Mouse (Mus musculus) adrenal gland, adult 8-10 months (tissue): Measurements from ENCODE around the gene Clic3. TPM values are rescaled to one million over a fixed set of nuclear protein-coding genes. Genes with fewer than 3 reads are reported as not detected.

Source experiments
- microRNA-seq, 2 experiments: library from miRNA; unstranded; fragments of <30 nt; microRNA quantifications; one replicate each; pipeline ENCODE4 v1.2.0; 2022
- total RNA-seq, 4 experiments: library from RNA; stranded (reverse); gene quantifications; 2 replicates each; pipeline ENCODE4 v1.2.4; 2022

Gene Clic3
- total RNA-seq, 4 experiments from 2014 or later: not detected

Small RNA genes lying within 50 kb of the gene (microRNA-seq; reads per million reads assigned to microRNA genes)
- gene Mir3087: 0 to 0.34 reads per million in 2 experiments

Other genes with a start within 250 kb of the Clic3 start
- 10 to 100 TPM; 59.6 to 74.9 (median 68.6) TPM for gene Nelfb, start 245.3 kb upstream of the Clic3 start, total RNA-seq
- not detected for gene Stpg3, start 242.2 kb upstream of the Clic3 start, total RNA-seq
- gene Fam166a, start 238.1 kb upstream of the Clic3 start, total RNA-seq: under 1 TPM in 1 of 4 experiments, not detected in 3; 0.27 TPM
- gene Tubb4b, start 232.1 kb upstream of the Clic3 start, total RNA-seq: 100 to 1,000 TPM; 150 to 307 (median 222) TPM
- gene Slc34a3, start 222.5 kb upstream of the Clic3 start, total RNA-seq: not detected
- not detected for gene Rnf224, start 220.1 kb upstream of the Clic3 start, total RNA-seq
- gene Rnf208, start 214.6 kb upstream of the Clic3 start, total RNA-seq: 10 to 100 TPM; 10.3 to 18.0 (median 12.3) TPM
- not detected for gene Cysrt1, start 214.4 kb upstream of the Clic3 start, total RNA-seq
- gene AL732309.1, start 210.0 kb upstream of the Clic3 start, total RNA-seq: 1 to 10 TPM; 2.2 to 8.9 (median 6.1) TPM
- 10 to 100 TPM; 28.4 to 43.0 (median 31.5) TPM for gene Tmem203, start 201.4 kb upstream of the Clic3 start, total RNA-seq
- 10 to 100 TPM; 10.3 to 14.5 (median 11.1) TPM for gene Tprn, start 194.2 kb upstream of the Clic3 start, total RNA-seq
- gene Ssna1, start 184.4 kb upstream of the Clic3 start, total RNA-seq: 10 to 100 TPM; 44.4 to 48.7 (median 47.0) TPM
- gene Anapc2, start 184.4 kb upstream of the Clic3 start, total RNA-seq: 100 to 1,000 TPM in 3 of 4 experiments, 10 to 100 TPM in 1; 94.6 to 118 (median 102) TPM
- not detected for gene Tmem210, start 168.7 kb upstream of the Clic3 start, total RNA-seq
- not detected for gene Lrrc26, start 166.9 kb upstream of the Clic3 start, total RNA-seq
- gene Grin1, start 137.7 kb upstream of the Clic3 start, total RNA-seq: 10 to 100 TPM; 13.0 to 21.3 (median 17.8) TPM
- gene Man1b1, start 124.5 kb upstream of the Clic3 start, total RNA-seq: 10 to 100 TPM; 66.5 to 71.9 (median 67.6) TPM
- 10 to 100 TPM; 39.8 to 59.1 (median 45.7) TPM for gene Dpp7, start 100.5 kb upstream of the Clic3 start, total RNA-seq
- 10 to 100 TPM; 29.5 to 48.3 (median 31.5) TPM for gene Uap1l1, start 91.2 kb upstream of the Clic3 start, total RNA-seq
- under 1 TPM in 3 of 4 experiments, not detected in 1; 0.31 to 0.71 (median 0.61) TPM for gene Sapcd2, start 84.5 kb upstream of the Clic3 start, total RNA-seq
- 1 to 10 TPM; 3.1 to 9.7 (median 5.1) TPM for gene Entpd2, start 61.0 kb upstream of the Clic3 start, total RNA-seq
- gene Npdc1, start 57.5 kb upstream of the Clic3 start, total RNA-seq: 100 to 1,000 TPM; 148 to 171 (median 163) TPM
- gene Fut7, start 33.6 kb upstream of the Clic3 start, total RNA-seq: under 1 TPM in 1 of 4 experiments, not detected in 3; 0.13 TPM
- 10 to 100 TPM; 48.9 to 73.0 (median 57.5) TPM for gene Abca2, start 28.1 kb upstream of the Clic3 start, total RNA-seq
- gene Paxx, start 4.3 kb downstream of the Clic3 start, total RNA-seq: 10 to 100 TPM; 32.4 to 68.2 (median 43.4) TPM
- gene Ptgds, start 13.2 kb downstream of the Clic3 start, total RNA-seq: 10 to 100 TPM in 1 of 4 experiments, 1 to 10 TPM in 3; 3.2 to 10.5 (median 4.4) TPM
- not detected for gene Lcn12, start 37.1 kb downstream of the Clic3 start, total RNA-seq
- gene Fbxw5, start 43.9 kb downstream of the Clic3 start, total RNA-seq: 100 to 1,000 TPM in 3 of 4 experiments, 10 to 100 TPM in 1; 82.5 to 114 (median 107) TPM
- 1 to 10 TPM in 3 of 4 experiments, under 1 TPM in 1; 0.70 to 2.3 (median 1.6) TPM for gene C8g, start 44.9 kb downstream of the Clic3 start, total RNA-seq
- gene Traf2, start 90.1 kb downstream of the Clic3 start, total RNA-seq: 10 to 100 TPM; 22.6 to 35.3 (median 30.6) TPM
- 100 to 1,000 TPM; 149 to 331 (median 215) TPM for gene Edf1, start 101.0 kb downstream of the Clic3 start, total RNA-seq
- gene Mamdc4, start 118.0 kb downstream of the Clic3 start, total RNA-seq: 10 to 100 TPM in 1 of 4 experiments, 1 to 10 TPM in 3; 1.4 to 11.0 (median 4.0) TPM
- gene Phpt1, start 118.4 kb downstream of the Clic3 start, total RNA-seq: 10 to 100 TPM; 61.3 to 76.9 (median 66.1) TPM
- 1 to 10 TPM; 1.6 to 4.8 (median 3.8) TPM for gene Ajm1, start 124.9 kb downstream of the Clic3 start, total RNA-seq
- 100 to 1,000 TPM; 121 to 178 (median 137) TPM for gene Rabl6, start 151.7 kb downstream of the Clic3 start, total RNA-seq
- not detected for gene Ccdc183, start 160.8 kb downstream of the Clic3 start, total RNA-seq
- 10 to 100 TPM; 18.0 to 47.8 (median 27.3) TPM for gene Tmem141, start 165.2 kb downstream of the Clic3 start, total RNA-seq
- gene Fcna, start 171.2 kb downstream of the Clic3 start, total RNA-seq: 1 to 10 TPM; 4.7 to 7.0 (median 5.5) TPM
- gene Lcn8, start 196.3 kb downstream of the Clic3 start, total RNA-seq: not detected
- gene Lcn5, start 201.1 kb downstream of the Clic3 start, total RNA-seq: not detected
- not detected for gene Lcn6, start 219.9 kb downstream of the Clic3 start, total RNA-seq
- not detected for gene Lcn10, start 225.9 kb downstream of the Clic3 start, total RNA-seq
- gene Obp2a, start 243.2 kb downstream of the Clic3 start, total RNA-seq: 10 to 100 TPM in 1 of 4 experiments, 1 to 10 TPM in 1, not detected in 2; 3.1 to 30.1 TPM
- 10 to 100 TPM; 29.9 to 69.4 (median 39.2) TPM for gene Bmyc, start 249.9 kb downstream of the Clic3 start, total RNA-seq